Mouse (Mus musculus): Measurements from ENCODE around the gene Gchfr.

Gene Gchfr

DNA sequence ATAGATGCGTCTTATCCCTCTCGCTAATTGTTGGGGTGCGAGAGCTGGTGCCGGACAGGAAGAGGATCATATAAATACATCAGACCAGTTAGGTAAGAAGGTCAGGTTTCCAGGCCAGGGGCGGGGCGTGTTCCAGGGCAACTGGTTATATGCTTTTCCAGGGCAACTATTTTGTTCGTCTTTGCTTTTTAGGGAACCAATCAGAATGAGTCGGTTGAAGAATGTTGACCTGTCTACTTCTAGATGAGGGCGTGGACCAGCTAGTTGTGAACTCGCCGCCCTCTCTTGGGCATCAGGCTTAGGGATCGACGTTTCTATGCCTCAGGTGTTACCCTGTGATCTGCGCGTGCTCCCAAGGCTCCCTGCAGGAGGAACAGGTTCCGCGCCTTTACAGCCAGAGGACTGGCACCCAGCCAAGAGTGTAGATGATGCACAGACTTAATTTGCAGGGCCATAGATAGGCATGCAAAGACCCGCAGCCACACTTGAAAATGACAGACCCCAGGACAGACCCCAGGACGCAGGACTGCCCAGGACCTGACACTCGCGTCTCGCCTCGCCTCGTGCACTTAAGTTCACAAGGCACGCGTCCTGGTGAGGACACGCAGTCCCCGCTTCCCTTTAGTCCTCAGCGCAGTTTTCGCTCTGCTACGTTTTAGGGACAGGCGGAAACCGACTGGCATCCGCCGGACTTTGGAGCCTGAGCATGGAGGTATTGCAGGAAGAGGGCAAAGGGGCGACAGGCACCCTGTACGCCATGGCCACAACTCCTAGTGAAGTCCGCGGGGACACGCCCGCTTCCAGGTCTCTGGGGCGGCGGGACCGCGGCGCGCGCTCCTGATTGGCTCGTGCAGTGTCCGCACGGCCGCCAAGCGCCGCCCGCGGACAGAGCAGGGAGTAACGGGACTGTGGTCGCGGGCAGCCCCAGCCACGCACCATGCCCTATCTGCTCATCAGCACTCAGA, at the start of gene Gchfr:
Gchfr (plus strand) TSS at position 873 of the 965 bp plus-strand sequence.
- DNase-seq (ENCODE audit: low spot score in 2 of 2), result peak; percentile 44 to 55

DNA sequence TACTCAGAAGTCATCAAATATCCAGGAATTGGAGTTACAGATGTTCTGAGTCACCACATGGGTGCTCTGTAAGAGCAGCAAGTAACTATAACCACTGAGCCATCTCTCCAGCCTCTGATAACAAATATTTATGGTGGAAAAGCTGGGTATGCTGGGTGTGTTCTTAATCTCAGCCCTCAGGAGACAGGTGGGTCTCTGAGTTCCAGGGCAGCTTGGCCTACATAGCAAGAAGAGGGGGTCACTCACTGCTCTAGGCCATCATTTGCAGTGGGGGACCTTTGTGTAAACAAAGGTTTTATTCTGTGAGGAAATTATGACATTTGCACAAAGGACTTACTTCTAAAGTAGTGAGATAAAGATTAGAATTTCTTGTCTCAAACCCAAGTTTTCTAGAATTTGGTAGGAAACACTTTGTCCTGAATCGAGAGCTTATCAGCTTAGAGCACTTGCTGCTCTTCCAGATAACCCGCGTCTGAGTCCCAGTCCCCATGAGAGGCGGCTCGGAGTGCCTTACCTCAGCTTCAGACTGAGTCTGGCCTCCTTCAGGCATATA, 31.2 kb upstream of the Gchfr start:
- DNase-seq (ENCODE audit: low spot score in 2 of 2), result peak in 1 of 2 experiments; percentile 40

- DNase-seq (ENCODE audit: low spot score in 2 of 2), result peak in 1 of 2 experiments; percentile 51
Observed at GRCm38 (mm10) chr2:119145199-119145598, 22.4 kb upstream of the Gchfr start.

- DNase-seq (ENCODE audit: low spot score in 2 of 2), result no peak
Observed at GRCm38 (mm10) chr2:119146435-119146834, 21.1 kb upstream of the Gchfr start.

DNA sequence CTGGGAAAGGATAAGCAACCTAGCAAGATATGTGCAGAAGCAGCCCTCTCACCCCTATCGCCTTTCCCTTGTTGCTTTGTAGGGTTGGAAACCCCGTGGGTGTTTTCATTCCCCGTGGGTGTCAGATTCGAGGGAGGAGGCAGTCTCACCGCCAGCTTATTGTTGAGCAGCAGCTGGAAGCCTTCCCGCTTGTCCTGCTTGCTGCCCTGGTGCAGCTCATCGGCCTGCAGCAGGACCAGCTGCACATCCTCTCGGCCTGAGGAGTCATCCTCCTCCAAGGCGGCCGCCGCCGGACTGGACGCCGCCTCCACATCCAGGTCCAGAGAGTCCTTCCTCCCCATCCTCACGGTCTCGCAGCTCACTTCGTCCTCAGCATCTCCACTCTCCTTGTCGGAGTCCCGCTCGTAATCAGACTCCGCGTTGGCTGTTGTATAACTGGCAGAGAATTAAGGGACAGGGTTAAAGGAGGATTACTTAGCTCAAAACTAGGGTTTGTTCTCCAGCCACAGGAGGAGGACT, 20.4 kb upstream of the Gchfr start:
- DNase-seq (ENCODE audit: low spot score in 2 of 2), result no peak

GRCm38 (mm10) chr2:119147775-119148174, 19.8 kb upstream of the Gchfr start:
- DNase-seq (ENCODE audit: low spot score in 2 of 2), result no peak

GRCm38 (mm10) chr2:119152255-119152654, 15.3 kb upstream of the Gchfr start:
- no peak for DNase-seq (ENCODE audit: low spot score in 2 of 2)

- DNase-seq (ENCODE audit: low spot score in 2 of 2), result no peak
Observed at GRCm38 (mm10) chr2:119154683-119155082, 12.9 kb upstream of the Gchfr start.

DNA sequence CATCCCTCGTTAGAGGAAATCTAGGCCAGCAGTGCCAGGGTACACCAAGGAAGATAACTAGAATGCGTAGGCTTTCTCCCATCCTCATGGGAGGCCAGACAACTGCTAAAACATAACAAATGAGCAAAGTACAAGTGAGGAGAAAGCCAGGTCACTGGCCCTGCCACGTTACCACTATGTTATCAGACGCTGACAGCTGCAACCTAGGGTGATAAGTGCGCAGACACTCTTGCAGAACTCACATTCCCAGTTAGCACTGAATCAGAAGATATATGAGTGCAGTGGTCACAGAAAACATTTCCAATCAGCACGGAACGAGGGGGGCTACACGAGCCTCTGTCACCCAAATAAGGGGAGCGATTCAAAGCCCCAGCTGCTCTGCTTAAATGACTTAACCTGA, 12.2 kb upstream of the Gchfr start:
- peak; percentile 49 to 73 for DNase-seq (ENCODE audit: low spot score in 2 of 2)

- peak in 1 of 2 experiments; percentile 57 for DNase-seq (ENCODE audit: low spot score in 2 of 2)
Observed at GRCm38 (mm10) chr2:119156081-119156680, 11.4 kb upstream of the Gchfr start.

DNA sequence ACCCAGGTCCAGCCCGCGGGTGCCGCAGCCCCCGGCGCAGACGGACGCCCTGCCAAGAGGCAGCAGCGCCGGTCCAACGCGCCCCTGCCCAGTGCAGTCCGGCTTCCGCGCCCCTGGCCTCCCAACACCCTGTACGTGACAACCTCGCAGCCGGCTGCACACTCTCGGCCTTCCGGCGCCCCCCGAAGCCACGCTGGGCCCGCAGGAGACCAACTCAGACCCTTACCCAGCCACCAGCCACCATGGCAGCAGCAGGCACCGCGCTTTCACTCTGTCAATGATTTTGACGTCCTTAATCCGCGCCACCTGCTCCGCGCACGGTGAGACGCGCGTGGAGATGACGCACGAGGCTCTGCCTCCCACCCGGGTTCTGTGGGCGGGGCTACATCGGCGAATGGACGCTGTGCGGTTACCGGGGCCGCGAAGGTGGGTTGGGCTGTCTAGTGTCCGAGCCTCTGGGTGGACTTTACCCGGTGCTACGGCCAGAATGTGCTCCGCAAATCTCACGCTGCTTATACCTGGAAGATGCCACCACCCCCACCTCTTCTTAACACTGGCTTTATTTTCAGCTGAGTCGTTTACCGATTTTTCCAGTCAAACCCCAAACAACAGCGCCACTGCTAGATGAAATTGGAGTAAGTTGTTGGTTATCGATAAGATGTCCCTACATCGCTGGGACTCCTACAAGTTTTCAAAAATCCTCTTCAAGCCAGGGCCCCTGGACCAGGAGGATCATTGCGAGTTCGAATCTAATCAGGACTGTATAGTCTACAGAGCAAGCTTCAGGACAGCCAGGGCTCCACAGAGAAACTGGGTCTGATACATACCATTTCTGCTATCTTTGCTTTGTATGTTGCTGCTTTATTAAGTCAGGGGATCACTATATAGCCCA, 10.6 kb upstream of the Gchfr start, which contains the start of gene Rmdn3:
Rmdn3 (minus strand) TSS at position 354 of the 892 bp plus-strand sequence.
- peak; percentile 94 to 98 for DNase-seq (ENCODE audit: low spot score in 2 of 2)

GRCm38 (mm10) chr2:119157836-119158235, 9.7 kb upstream of the Gchfr start:
- no peak for DNase-seq (ENCODE audit: low spot score in 2 of 2)

GRCm38 (mm10) chr2:119161247-119161646, 6.3 kb upstream of the Gchfr start:
- no peak for DNase-seq (ENCODE audit: low spot score in 2 of 2)

GRCm38 (mm10) chr2:119163135-119163534, 4.4 kb upstream of the Gchfr start:
- no peak for DNase-seq (ENCODE audit: low spot score in 2 of 2)

- DNase-seq (ENCODE audit: low spot score in 2 of 2), result no peak
Observed at GRCm38 (mm10) chr2:119163999-119164398, 3.6 kb upstream of the Gchfr start.

DNA sequence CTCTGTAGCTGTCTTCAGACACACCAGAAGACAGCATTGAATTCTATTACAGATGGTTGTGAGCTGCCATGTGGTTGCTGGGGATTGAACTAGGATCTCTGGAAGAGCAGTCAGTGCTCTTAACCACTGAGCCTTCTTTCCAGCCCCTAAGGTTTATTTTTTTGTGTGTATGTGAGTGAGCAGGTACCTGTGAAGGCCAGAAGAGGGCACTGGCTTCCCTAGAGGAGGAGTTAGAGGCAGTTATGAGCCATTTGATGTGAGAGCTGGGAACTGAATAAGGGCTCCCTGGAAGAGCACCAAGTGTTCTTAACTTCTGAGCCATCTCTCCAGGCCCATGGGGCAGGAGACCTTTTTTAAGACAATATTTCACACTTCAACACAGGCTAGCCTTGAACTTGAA, 2.2 kb upstream of the Gchfr start:
- no peak for DNase-seq (ENCODE audit: low spot score in 2 of 2)

DNA sequence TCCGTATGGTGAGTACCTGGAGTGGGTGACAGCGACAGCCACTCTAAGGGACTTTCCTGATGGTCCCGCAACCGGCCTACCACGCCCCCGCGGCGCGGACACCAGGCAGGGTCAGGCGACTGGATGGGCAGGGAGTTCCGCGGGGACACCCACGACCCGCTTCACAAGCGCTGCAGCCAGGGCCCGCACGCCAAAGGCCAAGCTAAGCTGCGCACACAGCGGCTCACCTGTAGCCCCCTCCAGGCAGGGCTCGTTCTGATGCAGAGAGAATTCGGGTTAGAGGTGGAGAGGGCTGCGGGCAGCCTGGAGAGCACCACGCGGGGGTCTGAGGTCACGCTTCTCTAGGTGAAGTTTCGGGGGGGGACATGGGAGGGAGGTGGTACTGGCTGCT, 288 bp downstream of the Gchfr start:
- DNase-seq (ENCODE audit: low spot score in 2 of 2), result no peak

- DNase-seq (ENCODE audit: low spot score in 2 of 2), result no peak
Observed at GRCm38 (mm10) chr2:119170282-119170681, 2.7 kb downstream of the Gchfr start.

DNA sequence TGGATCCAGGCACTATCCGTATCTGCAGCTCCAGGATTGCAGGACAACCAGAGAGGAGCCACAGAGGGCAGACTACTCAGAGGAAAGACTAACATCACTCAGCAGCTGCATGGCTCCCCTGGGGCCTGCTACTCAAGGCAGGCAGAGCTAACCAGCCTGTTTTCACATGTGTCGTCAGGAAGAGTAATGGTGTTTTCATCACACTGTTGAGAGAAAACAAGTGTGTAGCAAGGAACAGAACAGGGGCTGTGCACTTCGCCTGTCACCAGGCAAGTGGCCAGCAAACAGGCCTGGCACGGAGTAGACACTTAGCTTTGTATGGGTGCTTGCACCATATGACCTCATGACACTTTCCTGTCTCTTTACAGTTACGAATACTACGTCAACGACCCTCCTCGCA, 4.0 kb downstream of the Gchfr start:
- DNase-seq (ENCODE audit: low spot score in 2 of 2), result no peak

DNA sequence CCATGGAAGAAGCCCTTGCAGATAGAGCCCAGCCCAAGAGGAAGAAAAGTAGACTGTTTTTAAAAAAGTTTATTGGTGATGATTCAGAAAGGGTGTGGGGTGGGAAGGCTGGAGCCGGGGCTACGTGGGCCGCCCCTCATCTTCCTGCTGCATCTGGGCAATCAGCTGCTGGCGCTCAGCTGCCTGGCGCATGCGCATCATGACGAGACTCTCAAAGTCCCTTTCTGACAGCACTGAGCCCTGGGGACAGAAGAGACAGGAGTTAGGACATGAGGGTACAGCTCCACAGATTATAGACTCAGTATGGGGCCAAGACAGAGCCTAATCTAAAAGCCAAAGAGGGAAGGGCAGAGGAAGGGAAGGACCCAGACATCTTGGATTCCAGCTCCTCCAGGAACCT, 4.9 kb downstream of the Gchfr start:
- no peak for DNase-seq (ENCODE audit: low spot score in 2 of 2)

- peak; percentile 37 to 76 for DNase-seq (ENCODE audit: low spot score in 2 of 2)
Observed at GRCm38 (mm10) chr2:119172862-119173576, 5.4 kb downstream of the Gchfr start.
